ENCODE assay signal across 8 mouse cellular contexts in the genomic region with DNA sequence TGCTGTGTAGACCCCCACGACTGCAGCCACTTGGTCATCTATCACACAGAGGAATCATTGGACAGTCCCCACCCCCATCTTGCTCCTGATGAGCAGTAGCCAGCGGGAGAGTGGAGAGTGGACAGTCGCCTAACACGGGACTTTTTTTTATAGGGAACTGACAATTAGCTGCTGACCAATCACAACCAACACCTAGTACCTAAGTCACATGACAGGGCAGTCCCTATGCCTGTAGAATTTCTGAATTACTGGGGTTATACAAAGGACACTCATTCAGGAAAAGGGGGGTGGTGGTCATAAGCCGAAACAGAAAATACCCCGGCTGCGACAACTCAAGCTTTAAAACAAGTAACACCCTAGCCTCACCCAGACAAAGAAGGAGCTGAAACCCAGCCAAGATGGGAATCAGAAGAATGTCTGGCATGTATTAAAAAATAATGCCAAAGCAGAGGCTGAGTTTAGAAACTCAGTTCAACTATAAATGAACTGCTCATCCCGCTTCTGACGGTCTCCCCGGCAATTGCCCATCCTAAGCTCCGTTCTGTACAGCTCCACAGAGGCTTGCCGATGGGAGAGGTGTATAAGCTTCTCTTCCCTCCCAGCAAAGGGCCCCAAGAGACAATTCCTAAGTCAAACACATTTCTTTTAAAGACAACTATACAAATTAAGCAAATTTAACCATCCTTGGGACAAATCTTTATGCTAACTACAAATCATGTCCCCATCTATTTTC.
DNase-seq lines count a peak whose midpoint lies in the region; ATAC-seq and TF ChIP-seq lines count a peak whose summit lies in the region.

No protein-coding gene starts in this region.

- 68% methylated on average over 12 of the region's 12 CpGs for WGBS in embryonic facial prominence, embryonic 11.5 days
- 39% methylated on average over 12 of the region's 12 CpGs for WGBS in heart, postnatal 0 days
- 52% methylated on average over 12 of the region's 12 CpGs for WGBS in midbrain, embryonic 15.5 days

- no peaks in the 10 kb centered on the region for H3K4me1 ChIP-seq in embryonic facial prominence, embryonic 11.5 days (ENCODE audit: control insufficient read depth, insufficient read depth, low read length)
- no peaks in the 10 kb centered on the region for H3K4me1 ChIP-seq in heart, postnatal 0 days (ENCODE audit: control insufficient read depth, insufficient read depth)
- H3K4me1 ChIP-seq in midbrain, embryonic 15.5 days = no peaks in the 10 kb centered on the region

- TF ChIP-seq CTCF in layer of hippocampus, adult 2 months (conservative IDR thresholded peaks at IDR 0.05) = no peak
- TF ChIP-seq CTCF in heart, postnatal 0 days (IDR thresholded peaks at IDR 0.05; ENCODE audit: low read depth) = no peak

- DNase-seq in layer of hippocampus, adult 2 months (ENCODE audit: low spot score in 2 of 2) = no peak
- DNase-seq in layer of hippocampus, postnatal 25 days (ENCODE audit: extremely low spot score in 1 of 2, low spot score in 1 of 2) = no peak
- peak; percentile 84 for DNase-seq in adipocyte (ENCODE audit: low spot score)
- DNase-seq in embryonic facial prominence, embryonic 11.5 days (ENCODE audit: low spot score) = peak; percentile 2
- no peak for DNase-seq in heart, postnatal 0 days (ENCODE audit: low spot score)
- DNase-seq in kidney, postnatal 25 days = peak; percentile 62 to 69
- DNase-seq in layer of hippocampus, adult 9-11 months = no peak

- H3K27ac ChIP-seq in layer of hippocampus, adult 2 months = peak overlapping the region; percentile 82
- H3K27ac ChIP-seq in embryonic facial prominence, embryonic 11.5 days (replicated peaks; ENCODE audit: low read depth, low read length) = no peak overlapping the region
- H3K27ac ChIP-seq in heart, postnatal 0 days (ENCODE audit: low read depth) = no peak overlapping the region
- no peak overlapping the region for H3K27ac ChIP-seq in midbrain, embryonic 15.5 days

- H3K4me2 ChIP-seq in embryonic facial prominence, embryonic 11.5 days (ENCODE audit: low read depth, low read length) = no peak overlapping the region
- H3K4me2 ChIP-seq in heart, postnatal 0 days (ENCODE audit: low read depth, low read length) = peak overlapping the region; percentile 55
- peak overlapping the region; percentile 40 for H3K4me2 ChIP-seq in midbrain, embryonic 15.5 days

- H3K4me3 ChIP-seq in layer of hippocampus, adult 2 months = peak overlapping the region; percentile 45
- H3K4me3 ChIP-seq in embryonic facial prominence, embryonic 11.5 days (ENCODE audit: low read depth, low read length) = no peak overlapping the region
- peak overlapping the region; percentile 39 for H3K4me3 ChIP-seq in heart, postnatal 0 days (ENCODE audit: low read depth, low read length)
- peak overlapping the region; percentile 22 for H3K4me3 ChIP-seq in midbrain, embryonic 15.5 days

- no peak for TF ChIP-seq EP300 in heart, postnatal 0 days (IDR thresholded peaks at IDR 0.05; ENCODE audit: low read depth)

- H3K9ac ChIP-seq in embryonic facial prominence, embryonic 11.5 days (replicated peaks; ENCODE audit: low read length) = no peak overlapping the region
- H3K9ac ChIP-seq in heart, postnatal 0 days (replicated peaks; ENCODE audit: low read depth, low read length) = no peak overlapping the region
- no peak overlapping the region for H3K9ac ChIP-seq in midbrain, embryonic 15.5 days

- 0 out of 2 replicates have a peak, but pooled peaks have one; percentile 18 for ATAC-seq in embryonic facial prominence, embryonic 11.5 days (replicated peaks; ENCODE audit: insufficient number of reproducible peaks, low FRiP score, low TSS enrichment, low read depth)
- ATAC-seq in heart, postnatal 0 days (ENCODE audit: insufficient read depth, low read depth) = peak; percentile 80
- ATAC-seq in midbrain, embryonic 15.5 days (replicated peaks) = peak; percentile 80

- no peaks in the 10 kb centered on the region for H3K9me3 ChIP-seq in embryonic facial prominence, embryonic 11.5 days (replicated peaks; ENCODE audit: control insufficient read depth, low read length)
- H3K9me3 ChIP-seq in heart, postnatal 0 days (replicated peaks; ENCODE audit: control insufficient read depth, low read length) = no peaks in the 10 kb centered on the region
- H3K9me3 ChIP-seq in midbrain, embryonic 15.5 days = no peaks in the 10 kb centered on the region

- H3K36me3 ChIP-seq in embryonic facial prominence, embryonic 11.5 days (replicated peaks; ENCODE audit: control insufficient read depth, insufficient read depth, low read depth, low read length) = no peaks in the 10 kb centered on the region
- no peaks in the 10 kb centered on the region for H3K36me3 ChIP-seq in heart, postnatal 0 days (replicated peaks; ENCODE audit: control insufficient read depth, insufficient read depth, low read length)
- no peaks in the 10 kb centered on the region for H3K36me3 ChIP-seq in midbrain, embryonic 15.5 days (replicated peaks)

- H3K27me3 ChIP-seq in embryonic facial prominence, embryonic 11.5 days (ENCODE audit: control insufficient read depth, insufficient read depth, low read length) = no peaks in the 10 kb centered on the region
- no peaks in the 10 kb centered on the region for H3K27me3 ChIP-seq in heart, postnatal 0 days (ENCODE audit: control insufficient read depth, insufficient read depth, low read length)
- no peaks in the 10 kb centered on the region for H3K27me3 ChIP-seq in midbrain, embryonic 15.5 days (replicated peaks)

Comparison
In these comparisons a context has a peak if more than half of its experiments do, and no peak if none do; other contexts are left out.
1. DNase-seq: peak in adipocyte (single experiment), embryonic facial prominence, embryonic 11.5 days (single experiment) and kidney, postnatal 25 days (2 of 2); none in layer of hippocampus, adult 2 months (0 of 2), layer of hippocampus, postnatal 25 days (0 of 2), heart, postnatal 0 days (single experiment) and layer of hippocampus, adult 9-11 months (single experiment).
2. ATAC-seq: peak in every context shown above with its lines; median percentile 80 in heart, postnatal 0 days; 80 in midbrain, embryonic 15.5 days; 18 in embryonic facial prominence, embryonic 11.5 days.